Comparison of ENCODE assay signal across 15 mouse cellular contexts in genomic region chr11:74481797-74482196, GRCm38 (mm10).
DNase-seq lines count a peak whose midpoint lies in the region; ATAC-seq and TF ChIP-seq lines count a peak whose summit lies in the region.
"Had no signal": no experiment of that assay in that cellular context is flagged by ENCODE, and none has a peak within 500 bp of the region (broad histone marks: within the 10 kb centered on the region; RNA-seq: fewer than 3 reads in every experiment).

No protein-coding gene starts in this region.

- H3K27me3 ChIP-seq in kidney, embryonic 16.5 days (ENCODE audit: insufficient read depth, low read length) = no peaks in the 10 kb centered on the region
- H3K27me3 ChIP-seq in stomach, postnatal 0 days (ENCODE audit: control insufficient read depth, insufficient read depth, low read length) = no peaks in the 10 kb centered on the region
- H3K27me3 ChIP-seq: forebrain, embryonic 13.5 days; heart, embryonic 13.5 days; neural tube, embryonic 13.5 days had no signal

- intact Hi-C loops in gastrocnemius, adult 2 months (cut with DNase I) = no loop called here

- DNase-seq in gastrocnemius, adult 2 months = no peak
- no peak for DNase-seq in gastrocnemius, postnatal 25 days
- no peak for DNase-seq in kidney, adult 11 months
- peak; percentile 18 for DNase-seq in retina, postnatal 1 day
- no peak for DNase-seq in retina, embryonic 14.5 days (ENCODE audit: low spot score)
- DNase-seq in stomach, postnatal 0 days (ENCODE audit: low spot score) = peak; percentile 31
- DNase-seq in spleen, adult 12 weeks (ENCODE audit: low spot score) = no peak
- DNase-seq: adrenal gland, postnatal 25 days; cerebellum, adult 11 months; right cerebral cortex, postnatal 25 days had no signal

- TF ChIP-seq CTCF in gastrocnemius, adult 2 months (IDR thresholded peaks at IDR 0.05) = peak; percentile 38
- peak; percentile 55 for TF ChIP-seq CTCF in stomach, postnatal 0 days (IDR thresholded peaks at IDR 0.05; ENCODE audit: low read depth)

- WGBS in kidney, embryonic 16.5 days = 69% methylated on average over 5 of the region's 5 CpGs
- 71% methylated on average over 5 of the region's 5 CpGs for WGBS in stomach, postnatal 0 days

- ATAC-seq in kidney, embryonic 16.5 days (ENCODE audit: low FRiP score, low TSS enrichment) = peak; percentile 61; the same call in 1 of the 2 replicates
- peak; percentile 38; the same call in 1 of the 2 replicates for ATAC-seq in stomach, postnatal 0 days (ENCODE audit: low FRiP score, low TSS enrichment)
- ATAC-seq: forebrain, embryonic 13.5 days had no signal

- TF ChIP-seq EP300 in stomach, postnatal 0 days (optimal IDR thresholded peaks at IDR 0.05) = no peak

- H3K9ac ChIP-seq in kidney, embryonic 16.5 days (replicated peaks; ENCODE audit: low read length) = no peak overlapping the region
- H3K9ac ChIP-seq in stomach, postnatal 0 days (ENCODE audit: low read length) = no peak overlapping the region
- H3K9ac ChIP-seq: forebrain, embryonic 13.5 days; heart, embryonic 13.5 days; neural tube, embryonic 13.5 days had no signal

- H3K4me3 ChIP-seq in gastrocnemius, adult 2 months = no peak overlapping the region
- no peak overlapping the region for H3K4me3 ChIP-seq in kidney, embryonic 16.5 days (ENCODE audit: low read length)
- H3K4me3 ChIP-seq in stomach, postnatal 0 days (ENCODE audit: low read depth, low read length) = no peak overlapping the region
- H3K4me3 ChIP-seq: forebrain, embryonic 13.5 days; heart, embryonic 13.5 days; megakaryocyte, embryonic 14.5 days; neural tube, embryonic 13.5 days had no signal

- H3K4me2 ChIP-seq in kidney, embryonic 16.5 days (replicated peaks; ENCODE audit: low read depth, low read length) = no peak overlapping the region
- H3K4me2 ChIP-seq in stomach, postnatal 0 days (replicated peaks; ENCODE audit: low read depth) = no peak overlapping the region
- H3K4me2 ChIP-seq: forebrain, embryonic 13.5 days; heart, embryonic 13.5 days; neural tube, embryonic 13.5 days had no signal

- H3K36me3 ChIP-seq in kidney, embryonic 16.5 days (ENCODE audit: insufficient read depth, low read length) = no peaks in the 10 kb centered on the region
- no peaks in the 10 kb centered on the region for H3K36me3 ChIP-seq in stomach, postnatal 0 days (ENCODE audit: control insufficient read depth, insufficient read depth, low read length)
- H3K36me3 ChIP-seq: heart, embryonic 13.5 days; neural tube, embryonic 13.5 days had no signal

- H3K4me1 ChIP-seq in kidney, embryonic 16.5 days (ENCODE audit: insufficient read depth, low read length) = no peaks in the 10 kb centered on the region
- H3K4me1 ChIP-seq in stomach, postnatal 0 days (replicated peaks; ENCODE audit: control insufficient read depth, insufficient read depth) = no peaks in the 10 kb centered on the region

- no peak overlapping the region for H3K27ac ChIP-seq in gastrocnemius, adult 2 months
- no peak overlapping the region for H3K27ac ChIP-seq in kidney, embryonic 16.5 days (ENCODE audit: low read length)
- no peak overlapping the region for H3K27ac ChIP-seq in stomach, postnatal 0 days (replicated peaks)
- H3K27ac ChIP-seq: forebrain, embryonic 13.5 days; heart, embryonic 13.5 days; neural tube, embryonic 13.5 days had no signal

- H3K9me3 ChIP-seq in kidney, embryonic 16.5 days (ENCODE audit: low read length) = no peaks in the 10 kb centered on the region
- H3K9me3 ChIP-seq in stomach, postnatal 0 days (ENCODE audit: control insufficient read depth, low read length) = no peaks in the 10 kb centered on the region
- H3K9me3 ChIP-seq: forebrain, embryonic 13.5 days; heart, embryonic 13.5 days; megakaryocyte, embryonic 14.5 days; neural tube, embryonic 13.5 days had no signal

Comparison
In these comparisons a context has a peak if more than half of its experiments do, and no peak if none do; other contexts are left out.
1. DNase-seq: peak in retina, postnatal 1 day (single experiment) and stomach, postnatal 0 days (single experiment); none in gastrocnemius, adult 2 months (single experiment), gastrocnemius, postnatal 25 days (single experiment), kidney, adult 11 months (single experiment), retina, embryonic 14.5 days (single experiment) and spleen, adult 12 weeks (single experiment).